In genomic region chr2:163987233-163987632, GRCm38 (mm10) we compare ENCODE assay signal across 21 mouse cellular contexts. TPM values are rescaled to one million over a fixed set of nuclear protein-coding genes. Genes with fewer than 3 reads are reported as not detected.
DNase-seq lines count a peak whose midpoint lies in the region; ATAC-seq and TF ChIP-seq lines count a peak whose summit lies in the region.
"Had no signal": no experiment of that assay in that cellular context is flagged by ENCODE, and none has a peak within 500 bp of the region (broad histone marks: within the 10 kb centered on the region; RNA-seq: fewer than 3 reads in every experiment).

No protein-coding gene starts in this region.

- 0 out of 2 replicates have a peak overlapping the region, but pooled peaks have one; percentile 16 for H3K4me2 ChIP-seq in liver, embryonic 12.5 days
- no peak overlapping the region for H3K4me2 ChIP-seq in liver, postnatal 0 days (ENCODE audit: low read depth, low read length)
- H3K4me2 ChIP-seq in neural tube, embryonic 15.5 days, result no peak overlapping the region
- H3K4me2 ChIP-seq: embryonic facial prominence, embryonic 12.5 days; forebrain, embryonic 13.5 days; forebrain, embryonic 15.5 days had no signal

- H3K9me3 ChIP-seq in liver, embryonic 12.5 days (replicated peaks), result no peaks in the 10 kb centered on the region
- no peaks in the 10 kb centered on the region for H3K9me3 ChIP-seq in liver, postnatal 0 days (ENCODE audit: low read length)
- no peaks in the 10 kb centered on the region for H3K9me3 ChIP-seq in MEL (replicated peaks; ENCODE audit: insufficient read depth, low read length)
- H3K9me3 ChIP-seq in neural tube, embryonic 15.5 days (replicated peaks), result no peaks in the 10 kb centered on the region
- H3K9me3 ChIP-seq: embryonic facial prominence, embryonic 10.5 days; embryonic facial prominence, embryonic 12.5 days; forebrain, embryonic 13.5 days; forebrain, embryonic 15.5 days had no signal

- no peak overlapping the region for H3K27ac ChIP-seq in liver, embryonic 12.5 days
- no peak overlapping the region for H3K27ac ChIP-seq in liver, postnatal 0 days (ENCODE audit: low read depth)
- H3K27ac ChIP-seq in MEL (ENCODE audit: control insufficient read depth, low read depth, low read length), result peak overlapping the region; percentile 96
- no peak overlapping the region for H3K27ac ChIP-seq in neural tube, embryonic 15.5 days (replicated peaks)
- H3K27ac ChIP-seq: embryonic facial prominence, embryonic 10.5 days; embryonic facial prominence, embryonic 12.5 days; forebrain, embryonic 13.5 days; forebrain, embryonic 15.5 days had no signal

- ATAC-seq in liver, embryonic 12.5 days, result 0 out of 2 replicates have a peak, but pooled peaks have one; percentile 5
- no peak for ATAC-seq in liver, postnatal 0 days
- ATAC-seq in megakaryocyte-erythroid progenitor cell, adult 5-6 weeks (replicated peaks; ENCODE audit: low FRiP score, low TSS enrichment, poor library complexity, severe bottlenecking), result peak; percentile 43; the same call in 1 of the 2 replicates
- ATAC-seq in neural tube, embryonic 15.5 days (ENCODE audit: low FRiP score), result no peak
- ATAC-seq: forebrain, embryonic 13.5 days; forebrain, embryonic 15.5 days; forebrain, postnatal 0 days had no signal

- H3K4me3 ChIP-seq in liver, embryonic 12.5 days, result no peak overlapping the region
- H3K4me3 ChIP-seq in liver, postnatal 0 days (ENCODE audit: low read depth, low read length), result no peak overlapping the region
- peak overlapping the region; percentile 5 to 44 for H3K4me3 ChIP-seq in MEL (ENCODE audit: control insufficient read depth in 1 of 2, insufficient read depth in 1 of 2, low read depth in 2 of 2, low read length in 2 of 2)
- no peak overlapping the region for H3K4me3 ChIP-seq in neural tube, embryonic 15.5 days (replicated peaks)
- H3K4me3 ChIP-seq: embryonic facial prominence, embryonic 10.5 days; embryonic facial prominence, embryonic 12.5 days; forebrain, embryonic 13.5 days; forebrain, embryonic 15.5 days had no signal

- TF ChIP-seq CTCF in liver, postnatal 0 days (IDR thresholded peaks at IDR 0.05; ENCODE audit: low read depth), result no peak
- no peak for TF ChIP-seq CTCF in MEL (IDR thresholded peaks at IDR 0.05 in 2 of 3, conservative IDR thresholded peaks at IDR 0.05 in 1 of 3; ENCODE audit: control insufficient read depth in 1 of 3, insufficient read depth in 1 of 3, low read depth in 2 of 3, low read length in 3 of 3, poor library complexity in 1 of 3, severe bottlenecking in 1 of 3)

- no peaks in the 10 kb centered on the region for H3K27me3 ChIP-seq in liver, embryonic 12.5 days (replicated peaks)
- H3K27me3 ChIP-seq in liver, postnatal 0 days (ENCODE audit: insufficient read depth, low read length), result no peaks in the 10 kb centered on the region
- no peaks in the 10 kb centered on the region for H3K27me3 ChIP-seq in MEL (ENCODE audit: control insufficient read depth in 1 of 2, insufficient read depth in 2 of 2, low read length in 2 of 2)
- H3K27me3 ChIP-seq in neural tube, embryonic 15.5 days (replicated peaks), result no peaks in the 10 kb centered on the region
- H3K27me3 ChIP-seq: embryonic facial prominence, embryonic 12.5 days; forebrain, embryonic 13.5 days; forebrain, embryonic 15.5 days had no signal

- 33% methylated on average over 8 of the region's 8 CpGs for WGBS in liver, embryonic 12.5 days (ENCODE audit: insufficient replicate concordance)
- 44% methylated on average over 8 of the region's 8 CpGs for WGBS in liver, postnatal 0 days (ENCODE audit: insufficient replicate concordance)
- 86% methylated on average over 8 of the region's 8 CpGs for WGBS in neural tube, embryonic 15.5 days

- H3K79me2 ChIP-seq in MEL (ENCODE audit: control insufficient read depth, insufficient read depth, low read length, poor library complexity), result no peaks in the 10 kb centered on the region

- H3K36me3 ChIP-seq in liver, embryonic 12.5 days, result no peaks in the 10 kb centered on the region
- no peaks in the 10 kb centered on the region for H3K36me3 ChIP-seq in liver, postnatal 0 days (replicated peaks; ENCODE audit: insufficient read depth, low read length)
- H3K36me3 ChIP-seq in MEL (ENCODE audit: control insufficient read depth in 1 of 2, insufficient read depth in 2 of 2, low read length in 2 of 2), result peaks cover 0 to 21% of the 10 kb centered on the region in 2 experiments; a peak in 2 of 4 replicates
- no peaks in the 10 kb centered on the region for H3K36me3 ChIP-seq in neural tube, embryonic 15.5 days
- H3K36me3 ChIP-seq: embryonic facial prominence, embryonic 10.5 days; embryonic facial prominence, embryonic 12.5 days; forebrain, embryonic 15.5 days had no signal

- DNase-seq in liver, postnatal 0 days, result no peak
- peak; percentile 78 for DNase-seq in MEL (ENCODE audit: low read depth, low spot score)
- DNase-seq in MEL-GATA-1-ER (ENCODE audit: extremely low read depth, low read depth), result peak; percentile 45
- DNase-seq in natural killer cell, adult 2 months (ENCODE audit: low spot score in 2 of 2), result no peak
- DNase-seq: adrenal gland, adult 2 months; adrenal gland, postnatal 10 days; adrenal gland, postnatal 25 days; cerebellum, adult 11-12 months; cerebellum, adult 2 months; cerebellum, adult 9-10 months; cerebellum, postnatal 10 days; cerebellum, postnatal 25 days; forebrain, postnatal 0 days had no signal

- TF ChIP-seq RAD21 in MEL (IDR thresholded peaks at IDR 0.05; ENCODE audit: low read depth, low read length), result no peak

- no peak for TF ChIP-seq EP300 in liver, postnatal 0 days (IDR thresholded peaks at IDR 0.05; ENCODE audit: low read depth)
- peak; percentile 79 to 84 for TF ChIP-seq EP300 in MEL (IDR thresholded peaks at IDR 0.05; ENCODE audit: low read depth in 1 of 2, low read length in 2 of 2)

- H3K4me1 ChIP-seq in liver, embryonic 12.5 days, result peaks cover 18% of the 10 kb centered on the region
- peaks cover 3% of the 10 kb centered on the region; the same call in 1 of the 2 replicates for H3K4me1 ChIP-seq in liver, postnatal 0 days (ENCODE audit: insufficient read depth)
- peaks cover 4 to 25% of the 10 kb centered on the region in 2 experiments; a peak in 3 of 4 replicates for H3K4me1 ChIP-seq in MEL (ENCODE audit: control insufficient read depth in 1 of 2, insufficient read depth in 2 of 2, low read length in 2 of 2)
- H3K4me1 ChIP-seq in neural tube, embryonic 15.5 days, result no peaks in the 10 kb centered on the region
- H3K4me1 ChIP-seq: embryonic facial prominence, embryonic 10.5 days; embryonic facial prominence, embryonic 12.5 days; forebrain, embryonic 13.5 days; forebrain, embryonic 15.5 days had no signal

- H3K9ac ChIP-seq in liver, embryonic 12.5 days, result no peak overlapping the region
- no peak overlapping the region for H3K9ac ChIP-seq in liver, postnatal 0 days (replicated peaks)
- H3K9ac ChIP-seq in MEL (ENCODE audit: control insufficient read depth, low read depth, low read length, poor library complexity, severe bottlenecking), result peak overlapping the region; percentile 73
- no peak overlapping the region for H3K9ac ChIP-seq in neural tube, embryonic 15.5 days (replicated peaks)
- H3K9ac ChIP-seq: embryonic facial prominence, embryonic 12.5 days; forebrain, embryonic 13.5 days; forebrain, embryonic 15.5 days; forebrain, postnatal 0 days had no signal

- TF ChIP-seq POLR2A in MEL (IDR thresholded peaks at IDR 0.05; ENCODE audit: control insufficient read depth in 1 of 2, insufficient read depth in 1 of 2, low read depth in 1 of 2, low read length in 2 of 2, poor library complexity in 1 of 2), result peak; percentile 38 to 73; a peak in 3 of 4 replicates

TF ChIP-seq in MEL, 35 proteins besides CTCF, POLR2A, EP300 and RAD21 (continues in another document):
- TF ChIP-seq TAL1 (IDR thresholded peaks at IDR 0.05; ENCODE audit: low read length) (no peak), ZC3H11A (IDR thresholded peaks at IDR 0.05; ENCODE audit: low read depth, low read length) (no peak), NRF1 (IDR thresholded peaks at IDR 0.05; ENCODE audit: insufficient read depth, low read depth, low read length, poor library complexity, severe bottlenecking) (no peak), UBTF (IDR thresholded peaks at IDR 0.05; ENCODE audit: borderline replicate concordance, insufficient read depth, low read depth, low read length) (no peak), ELF1 (IDR thresholded peaks at IDR 0.05; ENCODE audit: low read depth, low read length) (0 out of 2 replicates have a peak, but pooled peaks have one; percentile 25), MAX (IDR thresholded peaks at IDR 0.05; ENCODE audit: low read length) (peak; percentile 39; the same call in 1 of the 2 replicates), POLR2AphosphoS5 (IDR thresholded peaks at IDR 0.05; ENCODE audit: borderline replicate concordance, low read depth, low read length) (no peak), MYC (IDR thresholded peaks at IDR 0.05; ENCODE audit: low read depth, low read length) (peak; percentile 75), TCF12 (IDR thresholded peaks at IDR 0.05; ENCODE audit: low read depth, low read length) (peak; percentile 52; the same call in 1 of the 2 replicates), MXI1 (IDR thresholded peaks at IDR 0.05; ENCODE audit: low read depth, low read length) (peak; percentile 75), CHD2 (IDR thresholded peaks at IDR 0.05; ENCODE audit: low read length) (no peak; the same call in 1 of the 2 replicates), E2F4 (IDR thresholded peaks at IDR 0.05; ENCODE audit: borderline replicate concordance, low read depth, low read length) (no peak)

RNA-seq across cellular contexts. Expression of gene Ywhab, which starts 7.5 kb away (rescaled TPM):
- 154 and 161 TPM in 2 replicates for polyA plus RNA-seq in liver, embryonic 12.5 days (2016; fragmentation: Nextera tagmentation; extraction: Ambion mirVana)
- polyA plus RNA-seq in liver, postnatal 0 days (2015; fragmentation: Nextera tagmentation; extraction: Ambion mirVana), result 81.1 and 85.8 TPM in 2 replicates
- total RNA-seq in MEL (2012; rRNA removed), result 71.4 and 76.3 TPM in 2 replicates
- 100 to 1,000 TPM; 179 to 717 TPM for polyA plus RNA-seq in MEL (2012; ENCODE audit: insufficient read depth in 1 of 2, insufficient read length in 2 of 2, low read depth in 1 of 2, low replicate concordance in 2 of 2, missing spikeins in 1 of 2)
- total RNA-seq in megakaryocyte-erythroid progenitor cell, adult 5-6 weeks (2014; fragmentation: Nextera tagmentation), result 111 and 112 TPM in 2 replicates
- total RNA-seq in megakaryocyte-erythroid progenitor cell, adult 5-6 weeks (2017), result 54.1 and 60.2 TPM in 2 replicates
- 487 and 519 TPM in 2 replicates for polyA plus RNA-seq in neural tube, embryonic 15.5 days (2015; fragmentation: Nextera tagmentation; extraction: Ambion mirVana)

RNA-seq across cellular contexts. Expression of gene Pabpc1l, which starts 38.0 kb away (rescaled TPM):
- polyA plus RNA-seq in liver, embryonic 12.5 days (2016; fragmentation: Nextera tagmentation; extraction: Ambion mirVana), result 0.17 and 0.31 TPM in 2 replicates
- polyA plus RNA-seq in liver, postnatal 0 days (2015; fragmentation: Nextera tagmentation; extraction: Ambion mirVana), result 0.46 and 0.63 TPM in 2 replicates
- total RNA-seq in MEL (2012; rRNA removed), result 0.27 and 0.29 TPM in 2 replicates
- polyA plus RNA-seq in MEL (2012; ENCODE audit: insufficient read depth in 1 of 2, insufficient read length in 2 of 2, low read depth in 1 of 2, low replicate concordance in 2 of 2, missing spikeins in 1 of 2), result under 1 TPM in 1 of 2 experiments, not detected in 1; 0.40 TPM
- 1.5 TPM in 1 of 2 replicates, not detected in the other for total RNA-seq in megakaryocyte-erythroid progenitor cell, adult 5-6 weeks (2014; fragmentation: Nextera tagmentation)
- not detected in 2 replicates for total RNA-seq in megakaryocyte-erythroid progenitor cell, adult 5-6 weeks (2017)
- polyA plus RNA-seq in neural tube, embryonic 15.5 days (2015; fragmentation: Nextera tagmentation; extraction: Ambion mirVana), result 1.1 and 1.7 TPM in 2 replicates
- total RNA-seq: ES-E14 had no signal

Comparison
In these comparisons a context has a peak if more than half of its experiments do, and no peak if none do; other contexts are left out.
1. ATAC-seq: peak in liver, embryonic 12.5 days (single experiment) and megakaryocyte-erythroid progenitor cell, adult 5-6 weeks (single experiment); none in liver, postnatal 0 days (single experiment) and neural tube, embryonic 15.5 days (single experiment).
2. H3K4me3 ChIP-seq: peak in MEL (2 of 2); none in liver, embryonic 12.5 days (single experiment), liver, postnatal 0 days (single experiment) and neural tube, embryonic 15.5 days (single experiment).
3. DNase-seq: peak in MEL (single experiment) and MEL-GATA-1-ER (single experiment); none in liver, postnatal 0 days (single experiment) and natural killer cell, adult 2 months (0 of 2).